Mouse (Mus musculus): ENCODE results near the gene Tshz2.

DNA sequence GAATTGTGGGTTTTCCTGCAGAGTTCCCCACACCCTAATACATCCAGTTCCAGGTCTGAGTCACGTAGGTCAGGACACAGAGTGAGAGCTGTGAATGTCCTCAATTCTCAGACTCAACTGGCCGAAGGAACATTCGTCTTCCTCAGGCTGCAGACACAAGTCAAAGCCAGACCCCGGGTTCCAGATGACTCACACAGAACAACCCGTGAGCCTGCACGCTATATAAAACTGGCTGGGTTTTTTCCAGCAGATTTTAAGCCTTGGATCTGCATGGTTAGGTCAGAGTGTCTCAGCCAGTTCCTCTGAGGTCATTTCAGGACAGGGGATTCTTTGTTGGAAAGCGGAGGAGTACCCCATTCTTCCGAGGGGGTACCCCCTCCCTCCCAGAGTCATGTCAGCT is 330.0 kb downstream of the Tshz2 start:
- TF ChIP-seq CTCF (IDR thresholded peaks at IDR 0.05) (no peak), EP300 (IDR thresholded peaks at IDR 0.05) (no peak)

All from lung, postnatal 0 days (tissue).